Mouse (Mus musculus): ENCODE results near the gene Urgcp.

DNA sequence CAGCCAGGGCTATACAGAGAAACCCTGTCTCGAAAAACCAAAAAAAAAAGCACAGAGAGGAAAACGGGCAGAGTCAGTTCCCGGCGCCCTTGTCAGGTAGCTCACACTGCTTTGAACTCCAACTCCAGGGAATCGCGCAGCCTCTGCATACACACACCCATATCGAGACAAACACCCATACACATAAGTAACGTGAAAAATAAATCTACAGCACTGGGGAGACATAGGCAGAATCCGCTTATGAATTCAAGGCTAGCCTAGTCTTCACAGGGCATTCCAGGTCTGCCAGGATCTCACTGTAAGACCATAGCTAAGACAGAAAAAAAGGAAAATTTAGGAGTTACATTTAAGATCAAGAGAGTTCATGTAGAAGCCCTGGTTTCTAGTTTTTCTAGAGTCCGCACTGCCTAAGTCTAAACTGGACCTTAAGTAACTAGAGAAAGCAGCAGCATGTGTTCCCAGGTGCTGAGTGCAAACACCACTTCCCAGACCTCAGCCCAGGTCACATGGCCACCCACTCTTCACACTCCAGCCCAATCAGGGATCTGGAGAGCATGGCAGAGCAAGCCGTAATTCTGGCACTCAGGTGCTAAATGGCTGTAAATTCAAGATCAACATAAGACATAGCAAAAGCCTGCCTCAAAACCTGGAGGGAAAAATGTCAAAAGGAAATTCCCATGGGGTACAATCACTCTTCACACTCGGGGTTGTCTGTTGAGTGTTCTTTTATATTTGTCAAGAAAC, 43.4 kb downstream of the Urgcp start:
- no peak for TF ChIP-seq EP300 (IDR thresholded peaks at IDR 0.05; ENCODE audit: low read depth)
- TF ChIP-seq CTCF (IDR thresholded peaks at IDR 0.05; ENCODE audit: low read depth): no peak
